Mouse (Mus musculus): Measurements from ENCODE around the gene Btbd9.

DNA sequence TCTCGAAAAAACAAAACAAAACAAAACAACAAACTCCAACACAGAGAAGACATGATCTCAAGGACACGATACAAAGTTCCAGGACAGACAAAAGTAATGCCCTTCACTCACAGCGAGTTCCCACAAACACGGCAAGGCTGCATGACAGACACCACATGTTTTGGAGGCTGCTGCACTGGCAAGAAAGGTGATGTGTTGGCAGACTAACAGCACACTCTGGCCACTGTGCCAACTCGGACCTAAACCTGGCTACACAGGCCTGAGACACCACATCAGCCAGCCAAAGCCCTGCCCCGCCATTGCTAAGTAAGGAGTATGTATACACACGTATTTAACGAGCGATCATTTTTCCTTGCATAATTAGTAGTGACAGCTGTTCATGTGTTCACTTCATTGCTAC is 123.9 kb downstream of the Btbd9 start:
- TF ChIP-seq CTCF (IDR thresholded peaks at IDR 0.05; ENCODE audit: low read depth) (no peak), EP300 (IDR thresholded peaks at IDR 0.05; ENCODE audit: low read depth) (no peak)

Measured in heart, postnatal 0 days (tissue).